Mouse (Mus musculus) brown adipose tissue, adult 24 weeks (tissue): ENCODE data around the gene Procr. TPM values are rescaled to one million over a fixed set of nuclear protein-coding genes. Genes with fewer than 3 reads are reported as not detected.

ENCODE experiments used
- polyA plus RNA-seq: library from polyadenylated mRNA; stranded (reverse); fragments of >200 nt; gene quantifications from 2 replicates; pipeline ENCODE4 v1.2.4, GENCODE M21; 2012; ENCODE audit not compliant: missing spikeins, insufficient read depth, insufficient read length

Gene Procr
- polyA plus RNA-seq, 1 experiment: 8.6 TPM

Other genes starting within 250 kb of the Procr start
- 514 and 528 TPM in 2 replicates for gene Acss2, start 233.2 kb upstream of the Procr start, polyA plus RNA-seq
- not detected in 2 replicates for gene Ggt7, start 232.9 kb upstream of the Procr start, polyA plus RNA-seq
- gene Gss, start 158.3 kb upstream of the Procr start, polyA plus RNA-seq: 15.7 and 25.5 TPM in 2 replicates
- 0.16 and 1.2 TPM in 2 replicates for gene Myh7b, start 139.9 kb upstream of the Procr start, polyA plus RNA-seq
- gene Trpc4ap, start 58.7 kb upstream of the Procr start, polyA plus RNA-seq: 52.3 and 69.5 TPM in 2 replicates
- gene Edem2, start 21.6 kb upstream of the Procr start, polyA plus RNA-seq: 13.0 and 13.7 TPM in 2 replicates
- not detected in 2 replicates for gene Gm17581, start 15.3 kb upstream of the Procr start, polyA plus RNA-seq
- not detected in 2 replicates for gene Mmp24, start 24.2 kb downstream of the Procr start, polyA plus RNA-seq
- gene BC029722, start 68.3 kb downstream of the Procr start, polyA plus RNA-seq: 43.8 and 58.8 TPM in 2 replicates
- gene Eif6, start 75.8 kb downstream of the Procr start, polyA plus RNA-seq: 48.6 and 64.7 TPM in 2 replicates
- not detected in 2 replicates for gene Fam83c, start 83.7 kb downstream of the Procr start, polyA plus RNA-seq
- gene Uqcc1, start 179.2 kb downstream of the Procr start, polyA plus RNA-seq: 178 and 202 TPM in 2 replicates
- gene Gm15557, start 189.6 kb downstream of the Procr start, polyA plus RNA-seq: not detected in 2 replicates
- gene Gdf5, start 194.2 kb downstream of the Procr start, polyA plus RNA-seq: 2.4 and 3.1 TPM in 2 replicates
- gene Cep250, start 205.3 kb downstream of the Procr start, polyA plus RNA-seq: 2.6 and 3.4 TPM in 2 replicates